Mouse (Mus musculus): ENCODE data around the gene Gm10057.
"Not testable (repeated sequence)": the region's sequence is repeated elsewhere in the genome, so short reads cannot be mapped to it uniquely, and the experiment has no call there.

- not testable (repeated sequence) for TF ChIP-seq POLR2A (IDR thresholded peaks at IDR 0.05; ENCODE audit: low read depth, low read length); CTCF (IDR thresholded peaks at IDR 0.05; ENCODE audit: extremely low read depth, insufficient read length, insufficient replicate concordance, low read depth, low read length)
Measured at GRCm38 (mm10) chrX:154033727-154034126, 21.1 kb downstream of the Gm10057 start, which contains the start of gene 4921511M17Rik.

Measured in small intestine, adult 2 months (tissue).